Mouse (Mus musculus): ENCODE data around the gene Dnajc8. TPM values are rescaled to one million over a fixed set of nuclear protein-coding genes. Genes with fewer than 3 reads are reported as not detected.

The Dnajc8 gene
- polyA plus RNA-seq, 1 experiment = 173 TPM

DNA sequence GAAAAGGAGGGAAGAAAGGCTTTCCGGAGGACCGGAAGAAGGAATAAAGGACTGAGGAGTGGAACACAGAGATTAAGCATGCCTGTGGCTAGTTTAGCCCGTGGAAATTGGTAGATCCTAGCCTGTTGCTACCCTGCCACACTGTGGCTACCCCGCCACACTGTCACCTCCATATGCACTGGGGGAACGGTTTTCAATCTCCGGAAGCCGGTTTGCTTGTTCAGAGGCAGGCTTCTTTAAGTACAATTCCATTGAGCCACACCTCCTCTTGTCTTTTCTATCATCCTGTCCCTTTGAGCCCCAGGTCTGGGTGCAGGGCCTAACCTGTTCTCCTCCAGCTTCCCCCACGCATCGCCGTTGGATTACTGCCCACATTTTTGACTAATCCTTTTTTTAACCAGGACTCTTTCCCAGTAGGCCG, 11.0 kb upstream of the Dnajc8 start:
- Histone ChIP-seq H3K4me3 (replicated peaks; ENCODE audit: control insufficient read depth, low read depth, low read length) (no peak overlapping the region), H3K27ac (ENCODE audit: control insufficient read depth, insufficient read depth, low read depth, low read length, poor library complexity) (no peak overlapping the region), H3K4me1 (ENCODE audit: control insufficient read depth, insufficient read depth, low read length) (peaks cover 4% of the 10 kb centered on the region; the same call in 1 of the 2 replicates)
- TF ChIP-seq CTCF (IDR thresholded peaks at IDR 0.05; ENCODE audit: control insufficient read depth, insufficient read depth, low read length) (no peak), POLR2A (IDR thresholded peaks at IDR 0.05; ENCODE audit: borderline replicate concordance, control insufficient read depth, low read depth, low read length) (no peak)
- WGBS = 62% methylated on average over 11 of the region's 11 CpGs

DNA sequence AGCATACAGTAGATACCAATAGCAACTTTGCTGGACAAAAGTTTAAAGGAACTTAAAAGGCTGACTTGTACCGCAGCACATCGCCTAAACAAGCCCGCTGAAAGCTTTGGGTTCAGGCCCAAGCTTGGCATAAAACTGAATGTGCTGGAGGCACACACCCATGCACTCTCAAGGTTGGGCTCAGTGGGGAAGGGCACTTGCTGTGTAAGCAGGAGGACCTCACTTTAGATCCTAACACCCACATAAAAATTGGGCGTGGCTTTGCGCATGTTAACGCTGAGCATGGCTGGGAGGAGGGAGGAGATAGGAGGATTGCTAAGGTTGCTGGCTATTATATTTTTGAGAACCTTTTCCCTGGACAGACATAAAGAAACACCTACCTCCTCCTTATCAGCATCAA, 10.5 kb upstream of the Dnajc8 start:
- Histone ChIP-seq H3K4me1 (ENCODE audit: control insufficient read depth, insufficient read depth, low read length) (peaks cover 4% of the 10 kb centered on the region; the same call in 1 of the 2 replicates), H3K27ac (ENCODE audit: control insufficient read depth, insufficient read depth, low read depth, low read length, poor library complexity) (no peak overlapping the region), H3K4me3 (replicated peaks; ENCODE audit: control insufficient read depth, low read depth, low read length) (no peak overlapping the region)
- TF ChIP-seq POLR2A (IDR thresholded peaks at IDR 0.05; ENCODE audit: borderline replicate concordance, control insufficient read depth, low read depth, low read length) = no peak
- TF ChIP-seq CTCF (IDR thresholded peaks at IDR 0.05; ENCODE audit: control insufficient read depth, insufficient read depth, low read length) = no peak
- WGBS = 67% methylated on average over 6 of the region's 6 CpGs

DNA sequence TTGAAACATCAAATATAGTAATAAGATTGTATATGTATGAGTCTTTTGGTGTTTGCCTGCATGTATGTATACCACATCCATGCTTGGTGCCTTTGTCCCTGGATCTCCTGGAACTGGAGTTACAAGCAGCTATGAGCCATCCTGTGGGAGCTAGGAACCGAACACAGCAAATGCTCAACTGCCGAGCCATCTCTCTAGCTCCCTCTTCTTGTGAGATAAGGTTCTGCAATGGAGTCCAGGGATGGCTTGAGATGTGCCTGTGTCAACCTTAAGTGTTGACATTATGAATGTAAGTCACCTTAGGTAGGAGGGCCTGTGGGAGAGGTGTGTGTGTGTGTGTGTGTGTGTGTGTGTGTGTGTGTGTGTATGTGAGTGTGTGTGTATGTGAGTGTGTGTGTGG, 8.7 kb upstream of the Dnajc8 start:
- no peak overlapping the region for H3K27ac ChIP-seq (ENCODE audit: control insufficient read depth, insufficient read depth, low read depth, low read length, poor library complexity)
- H3K4me1 ChIP-seq (ENCODE audit: control insufficient read depth, insufficient read depth, low read length) = peaks cover 4% of the 10 kb centered on the region; the same call in 1 of the 2 replicates
- TF ChIP-seq POLR2A (IDR thresholded peaks at IDR 0.05; ENCODE audit: borderline replicate concordance, control insufficient read depth, low read depth, low read length) = no peak
- peak; percentile 47 for TF ChIP-seq CTCF (IDR thresholded peaks at IDR 0.05; ENCODE audit: control insufficient read depth, insufficient read depth, low read length)
- no peak overlapping the region for H3K4me3 ChIP-seq (replicated peaks; ENCODE audit: control insufficient read depth, low read depth, low read length)
- 20% methylated on average over 2 of the region's 2 CpGs for WGBS

DNA sequence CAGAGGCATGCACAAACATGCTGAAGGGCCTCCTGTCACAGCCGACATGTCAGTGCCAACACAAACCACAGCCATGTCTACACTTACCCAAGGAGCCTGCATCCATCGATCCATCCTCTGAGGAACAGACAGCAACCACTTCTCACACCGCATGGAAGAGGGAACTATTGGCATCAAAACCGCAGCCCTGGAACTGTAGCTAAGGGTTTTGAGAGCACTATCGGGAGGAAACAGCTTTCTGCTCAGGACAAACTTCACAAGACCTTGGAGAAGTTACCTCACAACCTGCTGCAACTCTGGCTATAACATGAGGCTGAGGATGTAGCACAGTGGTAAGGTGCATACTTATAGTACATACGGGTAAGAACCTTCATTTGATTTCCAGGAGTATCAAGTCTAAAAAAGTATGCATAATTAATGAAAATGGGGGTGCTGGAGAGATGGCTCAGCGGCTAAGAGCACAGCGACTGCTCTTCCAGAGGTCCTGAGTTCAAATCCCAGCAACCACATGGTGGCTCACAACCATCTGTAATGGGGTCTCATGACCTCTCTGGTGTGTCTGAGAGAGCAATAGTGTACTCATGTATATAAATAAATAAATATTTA, 7.3 kb upstream of the Dnajc8 start:
- Histone ChIP-seq H3K4me1 (ENCODE audit: control insufficient read depth, insufficient read depth, low read length) (peaks cover 4% of the 10 kb centered on the region; the same call in 1 of the 2 replicates), H3K27ac (ENCODE audit: control insufficient read depth, insufficient read depth, low read depth, low read length, poor library complexity) (0 out of 2 replicates have a peak overlapping the region, but pooled peaks have one; percentile 48), H3K4me3 (replicated peaks; ENCODE audit: control insufficient read depth, low read depth, low read length) (no peak overlapping the region)
- 35% methylated on average over 8 of the region's 8 CpGs for WGBS
- no peak for TF ChIP-seq CTCF (IDR thresholded peaks at IDR 0.05; ENCODE audit: control insufficient read depth, insufficient read depth, low read length)
- TF ChIP-seq POLR2A (IDR thresholded peaks at IDR 0.05; ENCODE audit: borderline replicate concordance, control insufficient read depth, low read depth, low read length) = no peak

DNA sequence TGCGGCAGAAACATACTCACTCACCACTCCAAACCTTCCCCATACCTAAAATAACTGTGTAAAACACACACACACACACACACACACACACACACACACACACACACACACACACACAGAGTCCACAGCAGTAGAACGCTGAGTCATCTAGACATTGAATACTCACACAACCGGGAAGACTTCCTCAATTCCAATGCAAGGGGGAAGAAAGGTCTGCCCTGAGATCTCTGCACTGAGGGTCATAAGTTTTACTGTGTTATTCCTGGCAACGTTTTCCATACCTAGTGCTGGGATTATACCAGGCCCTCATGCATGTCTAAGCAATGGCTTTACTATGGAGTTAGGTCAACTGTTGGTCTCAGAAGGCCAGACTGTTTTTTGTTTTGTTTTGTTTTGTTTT, 6.0 kb upstream of the Dnajc8 start:
- no peak overlapping the region; the same call in 1 of the 2 replicates for H3K27ac ChIP-seq (ENCODE audit: control insufficient read depth, insufficient read depth, low read depth, low read length, poor library complexity)
- 8% methylated on average over 4 of the region's 4 CpGs for WGBS
- H3K4me3 ChIP-seq (replicated peaks; ENCODE audit: control insufficient read depth, low read depth, low read length) = no peak overlapping the region
- TF ChIP-seq CTCF (IDR thresholded peaks at IDR 0.05; ENCODE audit: control insufficient read depth, insufficient read depth, low read length) = no peak
- no peak for TF ChIP-seq POLR2A (IDR thresholded peaks at IDR 0.05; ENCODE audit: borderline replicate concordance, control insufficient read depth, low read depth, low read length)
- H3K4me1 ChIP-seq (ENCODE audit: control insufficient read depth, insufficient read depth, low read length) = peaks cover 4% of the 10 kb centered on the region; the same call in 1 of the 2 replicates

DNA sequence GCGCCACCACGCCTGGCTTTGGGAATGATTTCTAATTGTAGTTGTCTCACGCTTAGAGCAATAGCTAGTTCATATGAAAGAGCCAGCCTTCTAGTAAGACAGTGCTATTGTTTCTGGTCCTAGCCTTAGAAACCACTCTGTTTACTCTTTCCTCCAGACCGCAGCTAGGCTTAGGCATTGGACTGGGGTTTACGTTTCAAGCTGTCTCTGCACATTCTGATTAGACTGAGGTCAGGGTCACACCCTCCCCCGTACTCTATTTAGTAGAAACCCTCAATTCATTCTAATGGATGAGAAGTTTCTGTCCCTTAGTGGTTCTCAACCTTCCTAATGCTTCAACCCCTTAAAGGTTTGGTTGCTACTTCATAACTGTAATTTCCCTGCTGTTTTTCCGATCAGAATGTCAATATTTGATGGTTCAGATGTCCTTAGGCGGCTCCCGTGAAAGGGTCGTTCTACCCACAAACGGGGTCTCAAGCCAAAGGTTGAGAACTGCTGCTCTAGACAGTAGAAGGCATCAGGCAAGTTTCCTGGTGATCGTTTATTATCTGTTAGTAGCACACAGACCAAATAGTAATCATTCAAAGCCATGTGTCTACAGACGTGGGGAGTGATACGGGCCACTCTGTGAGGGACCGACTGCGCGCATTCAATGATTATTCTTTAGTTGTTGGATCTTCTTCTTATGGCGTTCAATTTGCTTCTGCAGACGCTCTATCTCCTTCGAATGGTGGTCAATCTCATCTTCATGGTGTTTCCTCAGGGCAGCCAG, 5.1 kb upstream of the Dnajc8 start:
- H3K4me1 ChIP-seq (ENCODE audit: control insufficient read depth, insufficient read depth, low read length) = peaks cover 5% of the 10 kb centered on the region; the same call in 1 of the 2 replicates
- no peak overlapping the region for H3K4me3 ChIP-seq (replicated peaks; ENCODE audit: control insufficient read depth, low read depth, low read length)
- H3K27ac ChIP-seq (ENCODE audit: control insufficient read depth, insufficient read depth, low read depth, low read length, poor library complexity) = peak overlapping the region; percentile 72
- TF ChIP-seq CTCF (IDR thresholded peaks at IDR 0.05; ENCODE audit: control insufficient read depth, insufficient read depth, low read length) = no peak
- no peak for TF ChIP-seq POLR2A (IDR thresholded peaks at IDR 0.05; ENCODE audit: borderline replicate concordance, control insufficient read depth, low read depth, low read length)
- 62% methylated on average over 20 of the region's 20 CpGs for WGBS

DNA sequence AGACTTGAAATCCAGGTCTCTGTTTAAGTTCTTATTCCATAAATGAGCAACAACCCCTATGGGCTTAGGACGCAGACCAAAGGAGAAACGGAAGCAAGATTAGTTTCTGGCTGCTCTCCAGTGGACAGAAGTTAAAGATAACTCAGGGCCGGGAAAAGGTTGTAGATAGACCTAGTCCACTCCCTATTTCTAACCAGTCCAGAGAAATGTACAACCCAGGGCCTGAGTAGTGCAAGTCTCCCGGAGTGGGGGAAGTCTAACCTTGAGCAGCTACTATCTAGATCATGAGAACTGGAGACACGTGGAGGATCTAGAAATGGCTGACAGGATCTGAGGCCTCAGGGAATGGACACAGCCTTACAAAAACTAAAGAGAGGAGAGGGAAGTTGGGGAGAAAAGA, 2.9 kb upstream of the Dnajc8 start:
- TF ChIP-seq CTCF (IDR thresholded peaks at IDR 0.05; ENCODE audit: control insufficient read depth, insufficient read depth, low read length) = no peak
- no peak for TF ChIP-seq POLR2A (IDR thresholded peaks at IDR 0.05; ENCODE audit: borderline replicate concordance, control insufficient read depth, low read depth, low read length)
- H3K27ac ChIP-seq (ENCODE audit: control insufficient read depth, insufficient read depth, low read depth, low read length, poor library complexity) = peak overlapping the region; percentile 82
- H3K4me1 ChIP-seq (ENCODE audit: control insufficient read depth, insufficient read depth, low read length) = peaks cover 8% of the 10 kb centered on the region
- peak overlapping the region; percentile 81 for H3K4me3 ChIP-seq (replicated peaks; ENCODE audit: control insufficient read depth, low read depth, low read length)
- 4% methylated on average over 5 of the region's 5 CpGs for WGBS

Measured in bone marrow, adult 2 months (tissue).